Mouse (Mus musculus) liver, adult 2 months (tissue): ENCODE data around the gene Cyb5d2.

Source experiments
- CTCF ChIP-seq: fragments of 200-500 bp; IDR thresholded peaks from 2 replicates; pipeline ENCODE4 v1.5.1; 2011; ENCODE audit warnings: low read depth, low read length, control low read depth
- POLR2A ChIP-seq: fragments of 200-500 bp; IDR thresholded peaks from 2 replicates; pipeline ENCODE4 v1.6.1; 2011; ENCODE audit warnings: low read length, control low read depth; ENCODE audit not compliant: insufficient read depth; ENCODE audit errors: extremely low read depth

GRCm38 (mm10) chr11:72796773-72797338 lies 914 bp upstream of the Cyb5d2 start:
- TF ChIP-seq POLR2A (no peak), CTCF (no peak)
